Mouse (Mus musculus) CH12.LX (cell line): ENCODE results near the gene Synpo2l. TPM values are rescaled to one million over a fixed set of nuclear protein-coding genes. Genes with fewer than 3 reads are reported as not detected.

Experiments
- DNase-seq: peaks from one replicate; pipeline ENCODE4 v3.0.0-alpha.2; 2013; ENCODE audit errors: extremely low read depth
- H3K27ac ChIP-seq: 2 replicates; pipeline ENCODE4 v1.5.1; 2012; ENCODE audit warnings: low read depth, mild to moderate bottlenecking, control low read depth, moderate library complexity; ENCODE audit not compliant: insufficient read depth
- H3K27me3 ChIP-seq: replicated peaks from 2 replicates; pipeline ENCODE3; 2012; ENCODE audit warnings: inconsistent platforms
- H3K36me3 ChIP-seq, 2 experiments: replicated peaks in 1 of 2; 2 replicates each; pipeline versions ENCODE3 to v1.6.1; 2012; ENCODE audit warnings: inconsistent platforms in 1 of 2, low read length in 1 of 2, mild to moderate bottlenecking in 1 of 2, mixed read lengths in 1 of 2, moderate library complexity in 1 of 2; ENCODE audit not compliant: control insufficient read depth in 1 of 2, insufficient read depth in 1 of 2
- H3K4me1 ChIP-seq, 2 experiments: 2 replicates each; pipeline ENCODE4 v1.6.1; 2012; ENCODE audit warnings: inconsistent platforms in 1 of 2, moderate library complexity in 1 of 2; ENCODE audit not compliant: insufficient read depth in 2 of 2, control insufficient read depth in 1 of 2
- H3K4me2 ChIP-seq: 2 replicates; pipeline ENCODE4 v1.6.1; 2012; ENCODE audit warnings: low read depth, mild to moderate bottlenecking, control low read depth; ENCODE audit not compliant: poor library complexity, insufficient read depth, severe bottlenecking
- H3K4me3 ChIP-seq, 3 experiments: fragments of 150-350 bp in 1 of 3; sonication (generic) in 1 of 3; replicated peaks in 1 of 3; 2 replicates each; pipeline versions ENCODE3 to v1.5.1; 2011 to 2012; ENCODE audit warnings: low read depth in 2 of 3, low read length in 2 of 3, mild to moderate bottlenecking in 2 of 3, moderate library complexity in 2 of 3, control low read depth in 1 of 3, improper control_type of control experiment in 1 of 3, inconsistent platforms in 1 of 3, mixed read lengths in 1 of 3; ENCODE audit not compliant: poor library complexity in 1 of 3
- H3K79me2 ChIP-seq: replicated peaks from 2 replicates; pipeline ENCODE4 v1.6.1; 2012; ENCODE audit warnings: mild to moderate bottlenecking, moderate library complexity; ENCODE audit not compliant: control insufficient read depth, poor library complexity, insufficient read depth, severe bottlenecking; ENCODE audit errors: extremely low read depth
- H3K9ac ChIP-seq: 2 replicates; pipeline ENCODE4 v1.6.1; 2012; ENCODE audit warnings: low read depth, mild to moderate bottlenecking, control low read depth, moderate library complexity; ENCODE audit not compliant: insufficient read depth
- H3K9me3 ChIP-seq: replicated peaks from 2 replicates; pipeline ENCODE3; 2012; ENCODE audit warnings: low read length, inconsistent platforms, mixed read lengths
- CHD1 ChIP-seq: IDR thresholded peaks from 2 replicates; pipeline ENCODE4 v1.6.1; 2012; ENCODE audit warnings: low read depth, low read length, improper control_type of control experiment, inconsistent platforms
- E2F4 ChIP-seq: IDR thresholded peaks from 2 replicates; pipeline ENCODE4 v1.6.1; 2011; ENCODE audit warnings: low read depth, low read length, improper control_type of control experiment; ENCODE audit not compliant: insufficient replicate concordance
- IRF4 ChIP-seq: IDR thresholded peaks from 2 replicates; pipeline ENCODE4 v1.6.1; 2014; ENCODE audit warnings: low read depth, mild to moderate bottlenecking, inconsistent platforms, low read length, improper control_type of control experiment
- MAFK ChIP-seq: IDR thresholded peaks from 2 replicates; pipeline ENCODE4 v1.6.1; 2011; ENCODE audit warnings: low read length, improper control_type of control experiment; ENCODE audit not compliant: insufficient replicate concordance
- MAX ChIP-seq: IDR thresholded peaks from 2 replicates; pipeline ENCODE4 v1.6.1; 2011; ENCODE audit warnings: low read length, improper control_type of control experiment
- MEF2A ChIP-seq: IDR thresholded peaks from 2 replicates; pipeline ENCODE4 v1.6.1; 2014; ENCODE audit warnings: low read depth, mild to moderate bottlenecking, inconsistent platforms, low read length, improper control_type of control experiment, borderline replicate concordance
- MXI1 ChIP-seq: IDR thresholded peaks from 2 replicates; pipeline ENCODE4 v1.6.1; 2011; ENCODE audit warnings: mild to moderate bottlenecking, low read depth, low read length, improper control_type of control experiment
- MYC ChIP-seq: IDR thresholded peaks from 2 replicates; pipeline ENCODE4 v1.6.1; 2011; ENCODE audit warnings: low read depth, mild to moderate bottlenecking, improper control_type of control experiment, low read length
- NELFE ChIP-seq: IDR thresholded peaks from 2 replicates; pipeline ENCODE4 v1.6.1; 2011; ENCODE audit warnings: low read depth, low read length, improper control_type of control experiment
- RAD21 ChIP-seq: IDR thresholded peaks from 2 replicates; pipeline ENCODE4 v1.6.1; 2011; ENCODE audit warnings: low read depth, mild to moderate bottlenecking, low read length, improper control_type of control experiment, moderate library complexity
- SIN3A ChIP-seq: IDR thresholded peaks from 2 replicates; pipeline ENCODE4 v1.6.1; 2012; ENCODE audit warnings: low read length, improper control_type of control experiment, inconsistent platforms
- TBP ChIP-seq: conservative IDR thresholded peaks from 2 replicates; pipeline ENCODE4 v1.6.1; 2011; ENCODE audit warnings: low read depth, low read length, improper control_type of control experiment
- TCF12 ChIP-seq: IDR thresholded peaks from 2 replicates; pipeline ENCODE4 v1.6.1; 2014; ENCODE audit warnings: low read depth, mild to moderate bottlenecking, inconsistent platforms, low read length, improper control_type of control experiment
- ZKSCAN1 ChIP-seq: IDR thresholded peaks from 2 replicates; pipeline ENCODE4 v1.6.1; 2012; ENCODE audit warnings: low read depth, inconsistent platforms, low read length, improper control_type of control experiment, borderline replicate concordance
- ZMIZ1 ChIP-seq: IDR thresholded peaks from 2 replicates; pipeline ENCODE4 v1.6.1; 2012; ENCODE audit warnings: low read depth, mild to moderate bottlenecking, inconsistent platforms, low read length, improper control_type of control experiment
- ZNF384 ChIP-seq: IDR thresholded peaks from 2 replicates; pipeline ENCODE4 v1.6.1; 2012; ENCODE audit warnings: low read depth, low read length, improper control_type of control experiment, inconsistent platforms
- dilution Hi-C: fragments of 300-500 bp; cut with MboI; formaldehyde crosslinking; loops from 2 replicates; pipeline ENCODE4 v1.14.3; 2020; ENCODE audit warnings: low sequenced_read_pairs; ENCODE audit not compliant: extremely low pct_unique_long_range_greater_than_20kb, extremely low pct_ligation_motif_present
- in situ Hi-C: fragments of 300-500 bp; cut with MboI; formaldehyde crosslinking; loops from 3 replicates; pipeline ENCODE4 v1.14.3; 2019; ENCODE audit warnings: low sequenced_read_pairs, low pct_ligation_motif_present, low pct_unique_long_range_greater_than_20kb, mixed read lengths
- polyA plus RNA-seq: library from polyadenylated mRNA; unstranded; fragments of >175 nt; gene quantifications from 2 replicates; pipeline ENCODE4 v1.2.1, GENCODE M21; 2012; ENCODE audit warnings: low read depth; ENCODE audit not compliant: insufficient read length
- total RNA-seq, 2 experiments: library from RNA; depleted of rRNA; stranded (reverse); fragments of 300-350 nt in 1 of 2; fragments of >200 nt in 1 of 2; gene quantifications; 2 replicates each; pipeline ENCODE4 v1.2.3; 2012 to 2014

The Synpo2l gene
- total and polyA plus RNA-seq, 3 experiments, result 0.04 to 0.13 TPM; not detected in 1

DNA sequence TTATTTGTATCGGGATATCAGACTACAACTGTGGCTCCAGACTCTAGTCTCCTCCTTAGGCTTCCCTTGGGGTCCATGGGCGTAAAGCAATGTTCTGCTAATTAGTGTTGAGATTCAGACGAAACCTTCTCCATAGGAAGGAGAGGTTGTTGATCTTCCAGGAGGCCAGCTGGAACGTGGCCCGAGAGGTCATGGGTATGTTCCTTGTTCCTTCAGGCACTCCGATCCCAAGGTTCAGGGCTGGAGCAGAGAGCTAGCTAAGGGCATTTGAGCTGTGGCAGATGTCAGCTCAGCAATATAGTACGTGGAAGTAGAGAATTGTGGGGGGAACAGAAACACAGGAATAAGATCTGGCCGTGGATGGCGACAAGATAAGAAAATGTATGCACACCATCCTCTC, 12.4 kb downstream of the Synpo2l start:
- in situ Hi-C loops, result loop anchor here (5.0 kb wide), 1 partner anchor 78 kb away; no protein-coding TSS in a partner anchor
- no peaks in the 10 kb centered on the region for H3K36me3 ChIP-seq
- H3K4me1 ChIP-seq, result peaks cover 2 to 29% of the 10 kb centered on the region in 2 experiments; a peak in 3 of 4 replicates
- TF ChIP-seq SIN3A (no peak), MAX (no peak), CHD1 (no peak), IRF4 (no peak), MYC (no peak), E2F4 (no peak), ZMIZ1 (no peak), NELFE (no peak), RAD21 (no peak), MAFK (no peak), MEF2A (no peak), ZKSCAN1 (no peak), TCF12 (no peak), TBP (no peak), MXI1 (no peak)
- H3K4me3 ChIP-seq, result no peak overlapping the region
- dilution Hi-C loops, result no loop called here
- no peak overlapping the region for H3K9ac ChIP-seq
- H3K4me2 ChIP-seq, result no peak overlapping the region
- no peaks in the 10 kb centered on the region for H3K9me3 ChIP-seq
- no peaks in the 10 kb centered on the region for H3K27me3 ChIP-seq
- no peak overlapping the region for H3K27ac ChIP-seq
- H3K79me2 ChIP-seq, result no peaks in the 10 kb centered on the region
- no peak for DNase-seq

DNA sequence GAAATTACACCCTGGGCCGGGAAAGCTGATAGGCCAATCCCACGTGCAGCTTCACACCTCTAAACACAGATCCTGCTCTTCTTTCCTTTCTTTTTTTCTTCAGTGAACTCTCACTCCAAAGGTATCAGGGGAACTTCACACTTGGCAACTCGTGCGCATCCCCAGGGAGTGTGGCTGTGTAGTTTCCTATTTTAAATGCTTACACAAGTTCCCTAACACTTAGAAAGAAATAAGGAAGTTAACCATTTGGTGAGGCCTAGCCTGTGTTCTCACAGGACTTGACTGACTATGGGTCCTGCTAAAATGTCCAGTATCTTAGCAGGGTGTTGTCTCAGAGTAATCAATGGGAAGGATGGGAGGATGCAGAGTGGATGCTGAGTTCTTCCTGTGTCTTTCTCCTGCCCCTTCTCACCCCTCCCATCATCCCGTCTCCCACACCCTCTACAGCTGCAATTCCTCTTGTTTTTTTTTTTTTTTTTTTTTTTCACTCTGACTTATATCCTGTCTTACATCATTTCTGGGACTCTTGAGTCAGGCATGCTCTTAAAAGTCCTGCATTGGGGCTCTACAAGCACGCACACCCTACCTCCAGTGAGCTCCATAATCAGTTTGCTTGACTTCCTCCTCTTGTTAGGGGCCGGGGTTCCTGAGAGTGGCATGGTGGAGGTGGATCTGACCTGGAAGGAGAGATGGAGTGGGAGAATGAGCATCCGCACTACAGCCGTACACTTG, 13.3 kb downstream of the Synpo2l start:
- DNase-seq, result no peak
- H3K27me3 ChIP-seq, result no peaks in the 10 kb centered on the region
- in situ Hi-C loops, result loop anchor here (5.0 kb wide), 1 partner anchor 78 kb away; no protein-coding TSS in a partner anchor
- dilution Hi-C loops, result no loop called here
- H3K4me3 ChIP-seq, result no peak overlapping the region
- no peaks in the 10 kb centered on the region for H3K36me3 ChIP-seq
- H3K9ac ChIP-seq, result no peak overlapping the region
- no peaks in the 10 kb centered on the region for H3K9me3 ChIP-seq
- peak; percentile 55; the same call in 1 of the 2 replicates for TF ChIP-seq ZNF384
- no peak for TF ChIP-seq CHD1
- no peak overlapping the region for H3K4me2 ChIP-seq
- H3K79me2 ChIP-seq, result no peaks in the 10 kb centered on the region
- peaks cover 2 to 25% of the 10 kb centered on the region in 2 experiments; a peak in 3 of 4 replicates for H3K4me1 ChIP-seq
- no peak overlapping the region for H3K27ac ChIP-seq
